Mouse (Mus musculus) megakaryocyte, embryonic 14.5 days (primary cell): ENCODE data around the gene Gm17387. TPM values are rescaled to one million over a fixed set of nuclear protein-coding genes. Genes with fewer than 3 reads are reported as not detected.
"Not testable (repeated sequence)": the region's sequence is repeated elsewhere in the genome, so short reads cannot be mapped to it uniquely, and the experiment has no call there.

ENCODE experiments used
- H3K27me3 ChIP-seq: replicated peaks from 2 replicates; pipeline ENCODE3; 2012; ENCODE audit warnings: inconsistent platforms
- H3K36me3 ChIP-seq: replicated peaks from 2 replicates; pipeline ENCODE3; 2012; ENCODE audit warnings: low read length, inconsistent platforms, mixed read lengths
- H3K4me1 ChIP-seq: 2 replicates; pipeline ENCODE4 v1.6.1; 2012; ENCODE audit warnings: inconsistent platforms
- H3K4me3 ChIP-seq: replicated peaks from 2 replicates; pipeline ENCODE3; 2012; ENCODE audit warnings: moderate library complexity, mild to moderate bottlenecking, inconsistent platforms
- H3K9me3 ChIP-seq: 2 replicates; pipeline ENCODE4 v1.6.1; 2012; ENCODE audit warnings: inconsistent platforms
- FLI1 ChIP-seq: IDR thresholded peaks from 2 replicates; pipeline ENCODE4 v1.6.1; 2012; ENCODE audit warnings: low read length, inconsistent platforms, mixed read lengths
- GATA1 ChIP-seq: IDR thresholded peaks from 3 replicates; pipeline ENCODE4 v1.6.1; 2012; ENCODE audit warnings: mixed read lengths, low read length, inconsistent platforms, borderline replicate concordance
- polyA plus RNA-seq: library from polyadenylated mRNA; stranded (reverse); fragments of >175 nt; gene quantifications from 2 replicates; pipeline ENCODE4 v1.2.3, GENCODE M21; 2012; ENCODE audit warnings: low replicate concordance; ENCODE audit not compliant: insufficient read depth

Gene Gm17387
- polyA plus RNA-seq, 1 experiment: not detected

- H3K4me1 ChIP-seq: peaks cover 49% of the 10 kb centered on the region
- H3K27me3 ChIP-seq: peaks cover 3% of the 10 kb centered on the region
- TF ChIP-seq FLI1 (no peak), GATA1 (no peak)
- no peaks in the 10 kb centered on the region for H3K9me3 ChIP-seq
- H3K4me3 ChIP-seq: no peak overlapping the region
- no peaks in the 10 kb centered on the region for H3K36me3 ChIP-seq
Measured at GRCm38 (mm10) chr7:141030390-141030789, 1.5 kb downstream of the Gm17387 start.

- TF ChIP-seq FLI1: no peak
- TF ChIP-seq GATA1: no peak
- Histone ChIP-seq H3K36me3 (no peaks in the 10 kb centered on the region), H3K9me3 (no peaks in the 10 kb centered on the region), H3K27me3 (peaks cover 3% of the 10 kb centered on the region), H3K4me1 (peaks cover 41% of the 10 kb centered on the region), H3K4me3 (peak overlapping the region; percentile 25)
Measured at GRCm38 (mm10) chr7:141032458-141033167, 3.7 kb downstream of the Gm17387 start.

- peaks cover 46% of the 10 kb centered on the region for H3K4me1 ChIP-seq
- H3K4me3 ChIP-seq, H3K9me3 ChIP-seq, H3K27me3 ChIP-seq, H3K36me3 ChIP-seq: not testable (repeated sequence)
Measured at GRCm38 (mm10) chr7:141036624-141037023, 7.7 kb downstream of the Gm17387 start.

GRCm38 (mm10) chr7:141038090-141039032, 9.4 kb downstream of the Gm17387 start:
- no peak overlapping the region for H3K4me3 ChIP-seq
- no peaks in the 10 kb centered on the region for H3K27me3 ChIP-seq
- H3K36me3 ChIP-seq: peaks cover 4% of the 10 kb centered on the region
- TF ChIP-seq GATA1: no peak
- no peak for TF ChIP-seq FLI1
- peaks cover 57% of the 10 kb centered on the region for H3K4me1 ChIP-seq
- H3K9me3 ChIP-seq: peaks cover 7% of the 10 kb centered on the region; the same call in 1 of the 2 replicates

- no peak for TF ChIP-seq FLI1
- TF ChIP-seq GATA1: no peak
- Histone ChIP-seq H3K4me3 (no peak overlapping the region), H3K4me1 (peaks cover 62% of the 10 kb centered on the region), H3K27me3 (no peaks in the 10 kb centered on the region), H3K36me3 (peaks cover 4% of the 10 kb centered on the region), H3K9me3 (peaks cover 7% of the 10 kb centered on the region; the same call in 1 of the 2 replicates)
Measured at GRCm38 (mm10) chr7:141039386-141040107, 10.6 kb downstream of the Gm17387 start.

GRCm38 (mm10) chr7:141040867-141041606, 12.1 kb downstream of the Gm17387 start:
- Histone ChIP-seq H3K36me3 (peaks cover 4% of the 10 kb centered on the region), H3K27me3 (no peaks in the 10 kb centered on the region), H3K4me3 (no peak overlapping the region), H3K9me3 (peaks cover 7% of the 10 kb centered on the region; the same call in 1 of the 2 replicates), H3K4me1 (peaks cover 73% of the 10 kb centered on the region)
- TF ChIP-seq GATA1 (no peak), FLI1 (no peak)

GRCm38 (mm10) chr7:141041661-141042060, 12.7 kb downstream of the Gm17387 start:
- Histone ChIP-seq H3K4me1 (peaks cover 77% of the 10 kb centered on the region), H3K9me3 (peaks cover 7% of the 10 kb centered on the region; the same call in 1 of the 2 replicates), H3K27me3 (no peaks in the 10 kb centered on the region), H3K4me3 (no peak overlapping the region), H3K36me3 (peaks cover 4% of the 10 kb centered on the region)
- TF ChIP-seq FLI1 (no peak), GATA1 (no peak)

GRCm38 (mm10) chr7:141042539-141042938, 13.6 kb downstream of the Gm17387 start:
- Histone ChIP-seq H3K36me3 (peaks cover 4% of the 10 kb centered on the region), H3K9me3 (peaks cover 7% of the 10 kb centered on the region; the same call in 1 of the 2 replicates), H3K4me1 (peaks cover 86% of the 10 kb centered on the region), H3K27me3 (no peaks in the 10 kb centered on the region), H3K4me3 (no peak overlapping the region)
- TF ChIP-seq FLI1: no peak
- TF ChIP-seq GATA1: no peak
